Mouse (Mus musculus) right cerebral cortex, postnatal 14 days (tissue): Measurements from ENCODE around the gene Rnf145.

Experiments used
- DNase-seq: peaks from one replicate; pipeline ENCODE4 v3.0.0; 2022

Rnf145 gene

GRCm38 (mm10) chr11:44518281-44519095 lies at the start of gene Rnf145:
Gene Rnf145 (plus strand): TSS chr11:44518964.
- peak; percentile 77 for DNase-seq

- DNase-seq, result no peak
Observed at GRCm38 (mm10) chr11:44469646-44470431, 48.9 kb upstream of the Rnf145 start.

- DNase-seq, result peak; percentile 95
Observed at GRCm38 (mm10) chr11:44470432-44471336, 48.1 kb upstream of the Rnf145 start, which contains the start of gene Ublcp1. Gene Ublcp1 (minus strand): TSS chr11:44470498.

GRCm38 (mm10) chr11:44471337-44471995 lies 47.3 kb upstream of the Rnf145 start:
- DNase-seq, result no peak

- no peak for DNase-seq
Observed at GRCm38 (mm10) chr11:44475467-44475866, 43.3 kb upstream of the Rnf145 start.

- no peak for DNase-seq
Observed at GRCm38 (mm10) chr11:44476445-44476844, 42.3 kb upstream of the Rnf145 start.

- no peak for DNase-seq
Observed at GRCm38 (mm10) chr11:44478382-44478781, 40.4 kb upstream of the Rnf145 start.

GRCm38 (mm10) chr11:44480246-44480645 lies 38.5 kb upstream of the Rnf145 start:
- no peak for DNase-seq

GRCm38 (mm10) chr11:44485089-44485736 lies 33.6 kb upstream of the Rnf145 start:
- no peak for DNase-seq

GRCm38 (mm10) chr11:44489117-44489516 lies 29.6 kb upstream of the Rnf145 start:
- no peak for DNase-seq

- no peak for DNase-seq
Observed at GRCm38 (mm10) chr11:44494643-44495323, 24.0 kb upstream of the Rnf145 start.

GRCm38 (mm10) chr11:44496217-44496616 lies 22.5 kb upstream of the Rnf145 start:
- DNase-seq, result no peak

- no peak for DNase-seq
Observed at GRCm38 (mm10) chr11:44498412-44499272, 20.1 kb upstream of the Rnf145 start.

GRCm38 (mm10) chr11:44500966-44501365 lies 17.8 kb upstream of the Rnf145 start:
- no peak for DNase-seq

- no peak for DNase-seq
Observed at GRCm38 (mm10) chr11:44501477-44501876, 17.3 kb upstream of the Rnf145 start.

- no peak for DNase-seq
Observed at GRCm38 (mm10) chr11:44502931-44503330, 15.8 kb upstream of the Rnf145 start.

GRCm38 (mm10) chr11:44504146-44504545 lies 14.6 kb upstream of the Rnf145 start:
- DNase-seq, result no peak

GRCm38 (mm10) chr11:44504761-44505160 lies 14.0 kb upstream of the Rnf145 start:
- DNase-seq, result no peak

GRCm38 (mm10) chr11:44508876-44509275 lies 9.9 kb upstream of the Rnf145 start:
- DNase-seq, result no peak

GRCm38 (mm10) chr11:44509906-44510305 lies 8.9 kb upstream of the Rnf145 start:
- no peak for DNase-seq
